Mouse (Mus musculus) spleen, adult 2 months (tissue): ENCODE data around the gene Brca2. TPM values are rescaled to one million over a fixed set of nuclear protein-coding genes. Genes with fewer than 3 reads are reported as not detected.
A peak's percentile ranks its signal among the peaks of the same experiment; 100 is the strongest.

Source experiments
- DNase-seq, 2 experiments: peaks; one replicate each; pipeline versions ENCODE4 v3.0.0 to v3.0.0-alpha.2; 2012 to 2021; ENCODE audit warnings: low spot score in 2 of 2, low read depth in 1 of 2
- H3K27ac ChIP-seq: fragments of 200-500 bp; 2 replicates; pipeline ENCODE4 v1.5.1; 2012; ENCODE audit warnings: low read length, inconsistent platforms; ENCODE audit not compliant: insufficient read depth
- H3K27me3 ChIP-seq: fragments of 200-500 bp; 2 replicates; pipeline ENCODE4 v1.6.1; 2012; ENCODE audit warnings: mild to moderate bottlenecking, moderate library complexity, low read length, inconsistent platforms; ENCODE audit not compliant: control insufficient read depth, insufficient read depth
- H3K36me3 ChIP-seq: fragments of 200-500 bp; 2 replicates; pipeline ENCODE4 v1.6.1; 2012; ENCODE audit warnings: mild to moderate bottlenecking, low read length, inconsistent platforms; ENCODE audit not compliant: control insufficient read depth, insufficient read depth
- H3K4me1 ChIP-seq: fragments of 200-500 bp; 2 replicates; pipeline ENCODE4 v1.6.1; 2011; ENCODE audit warnings: inconsistent platforms; ENCODE audit not compliant: control insufficient read depth, insufficient read depth, insufficient read length
- H3K4me3 ChIP-seq: fragments of 200-500 bp; 2 replicates; pipeline ENCODE4 v1.5.1; 2011; ENCODE audit warnings: mild to moderate bottlenecking, inconsistent platforms; ENCODE audit not compliant: insufficient read depth, insufficient read length; ENCODE audit errors: extremely low read depth
- CTCF ChIP-seq: fragments of 200-500 bp; IDR thresholded peaks from 2 replicates; pipeline ENCODE4 v1.5.1; 2011; ENCODE audit warnings: mild to moderate bottlenecking, inconsistent platforms; ENCODE audit not compliant: insufficient read depth, insufficient read length, insufficient replicate concordance; ENCODE audit errors: extremely low read depth
- POLR2A ChIP-seq: fragments of 200-500 bp; IDR thresholded peaks from 2 replicates; pipeline ENCODE4 v1.6.1; 2011; ENCODE audit warnings: low read depth, low read length, inconsistent platforms
- WGBS: fragments of 180-500 bp; shearing (Covaris S2); methylation state at CpG from one replicate; pipeline ENCODE4 v1.1.7; 2018; 5-methylcytosine and 5-hydroxymethylcytosine counted together
- polyA plus RNA-seq: library from polyadenylated mRNA; depleted of rRNA; stranded (reverse); fragments of >200 nt; gene quantifications from 2 replicates; pipeline ENCODE4 v1.2.3, GENCODE M21; 2012

Gene Brca2
- polyA plus RNA-seq, 1 experiment = 3.1 TPM

- H3K4me3 ChIP-seq = peak overlapping the region; percentile 64
- TF ChIP-seq CTCF (no peak), POLR2A (no peak)
- DNase-seq = no peak
- no peaks in the 10 kb centered on the region for H3K27me3 ChIP-seq
- H3K4me1 ChIP-seq = peaks cover 11% of the 10 kb centered on the region; the same call in 1 of the 2 replicates
- 36% methylated on average over 13 of the region's 13 CpGs for WGBS
- H3K36me3 ChIP-seq = no peaks in the 10 kb centered on the region
- peak overlapping the region; percentile 75 for H3K27ac ChIP-seq
Measured at GRCm38 (mm10) chr5:150592186-150592903, 69.9 kb downstream of the Brca2 start.

- DNase-seq = peak in 1 of 2 experiments; percentile 52
- WGBS = 4% methylated on average over 40 of the region's 40 CpGs
- TF ChIP-seq CTCF (no peak), POLR2A (no peak; the same call in 1 of the 2 replicates)
- H3K36me3 ChIP-seq = no peaks in the 10 kb centered on the region
- peak overlapping the region; percentile 75 for H3K27ac ChIP-seq
- H3K4me3 ChIP-seq = peak overlapping the region; percentile 64
- H3K4me1 ChIP-seq = peaks cover 11% of the 10 kb centered on the region; the same call in 1 of the 2 replicates
- H3K27me3 ChIP-seq = no peaks in the 10 kb centered on the region
Measured at GRCm38 (mm10) chr5:150592904-150593755, 70.7 kb downstream of the Brca2 start.

GRCm38 (mm10) chr5:150593756-150594648, 71.6 kb downstream of the Brca2 start:
- no peak for TF ChIP-seq CTCF
- TF ChIP-seq POLR2A = peak; percentile 34
- DNase-seq = peak in 1 of 2 experiments; percentile 73
- Histone ChIP-seq H3K4me3 (peak overlapping the region; percentile 64), H3K27ac (peak overlapping the region; percentile 75), H3K4me1 (peaks cover 15% of the 10 kb centered on the region; the same call in 1 of the 2 replicates), H3K27me3 (no peaks in the 10 kb centered on the region), H3K36me3 (no peaks in the 10 kb centered on the region)
- under 1% methylated on average over 97 of the region's 102 CpGs for WGBS

- H3K4me1 ChIP-seq = peaks cover 15% of the 10 kb centered on the region; the same call in 1 of the 2 replicates
- DNase-seq = no peak
- no peaks in the 10 kb centered on the region for H3K36me3 ChIP-seq
- H3K27me3 ChIP-seq = no peaks in the 10 kb centered on the region
- peak overlapping the region; percentile 75 for H3K27ac ChIP-seq
- TF ChIP-seq CTCF = no peak
- TF ChIP-seq POLR2A = no peak; the same call in 1 of the 2 replicates
- H3K4me3 ChIP-seq = peak overlapping the region; percentile 64
- WGBS = 18% methylated on average over 17 of the region's 17 CpGs
Measured at GRCm38 (mm10) chr5:150594649-150595339, 72.4 kb downstream of the Brca2 start.

GRCm38 (mm10) chr5:150595366-150596016, 73.1 kb downstream of the Brca2 start:
- 17% methylated on average over 11 of the region's 11 CpGs for WGBS
- TF ChIP-seq CTCF = no peak
- no peak for TF ChIP-seq POLR2A
- H3K36me3 ChIP-seq = no peaks in the 10 kb centered on the region
- no peaks in the 10 kb centered on the region for H3K27me3 ChIP-seq
- peaks cover 21% of the 10 kb centered on the region for H3K4me1 ChIP-seq
- H3K27ac ChIP-seq = peak overlapping the region; percentile 71
- peak; percentile 57 to 66 for DNase-seq
- H3K4me3 ChIP-seq = no peak overlapping the region
